Mouse (Mus musculus) right cerebral cortex, postnatal 10 days (tissue): ENCODE data around the gene Snrnp25.

Experiments used
- DNase-seq, 2 experiments: peaks; one replicate each; pipeline ENCODE4 v3.0.0; 2021; ENCODE audit warnings: low spot score in 2 of 2

The Snrnp25 gene

DNA sequence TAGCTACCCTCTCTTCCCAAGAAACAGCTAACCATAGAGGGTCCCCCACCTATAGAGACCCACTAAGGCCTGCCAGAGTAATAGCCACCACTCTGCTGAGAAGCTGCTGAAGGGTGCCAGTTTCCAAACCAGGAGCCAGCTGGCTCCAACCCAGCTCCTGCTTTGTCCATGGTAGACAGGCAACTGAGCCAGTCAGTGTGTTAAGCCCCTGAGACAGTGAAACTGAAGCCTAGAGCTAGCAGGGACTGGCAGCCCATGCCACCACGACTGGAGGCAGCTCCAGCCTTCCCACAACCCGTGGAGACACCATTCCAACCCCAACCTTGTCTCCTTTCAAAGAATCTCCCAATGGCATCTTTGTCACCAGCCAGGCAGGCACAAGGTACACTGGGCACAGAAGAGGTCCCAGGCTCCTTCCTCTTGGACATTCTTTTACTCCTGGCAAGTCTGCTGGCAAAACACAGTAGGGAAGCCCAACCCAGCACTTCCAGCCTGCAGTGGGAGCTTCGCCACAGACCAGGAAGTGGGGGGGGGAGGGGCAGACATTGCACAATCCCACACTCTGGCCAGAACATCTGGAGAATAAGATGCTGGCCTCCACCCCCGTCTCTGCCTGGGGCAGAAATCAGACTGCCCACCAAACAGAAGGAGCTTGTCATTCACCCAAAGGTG lies 19.4 kb downstream of the Snrnp25 start:
- DNase-seq = peak; percentile 79 to 81

DNA sequence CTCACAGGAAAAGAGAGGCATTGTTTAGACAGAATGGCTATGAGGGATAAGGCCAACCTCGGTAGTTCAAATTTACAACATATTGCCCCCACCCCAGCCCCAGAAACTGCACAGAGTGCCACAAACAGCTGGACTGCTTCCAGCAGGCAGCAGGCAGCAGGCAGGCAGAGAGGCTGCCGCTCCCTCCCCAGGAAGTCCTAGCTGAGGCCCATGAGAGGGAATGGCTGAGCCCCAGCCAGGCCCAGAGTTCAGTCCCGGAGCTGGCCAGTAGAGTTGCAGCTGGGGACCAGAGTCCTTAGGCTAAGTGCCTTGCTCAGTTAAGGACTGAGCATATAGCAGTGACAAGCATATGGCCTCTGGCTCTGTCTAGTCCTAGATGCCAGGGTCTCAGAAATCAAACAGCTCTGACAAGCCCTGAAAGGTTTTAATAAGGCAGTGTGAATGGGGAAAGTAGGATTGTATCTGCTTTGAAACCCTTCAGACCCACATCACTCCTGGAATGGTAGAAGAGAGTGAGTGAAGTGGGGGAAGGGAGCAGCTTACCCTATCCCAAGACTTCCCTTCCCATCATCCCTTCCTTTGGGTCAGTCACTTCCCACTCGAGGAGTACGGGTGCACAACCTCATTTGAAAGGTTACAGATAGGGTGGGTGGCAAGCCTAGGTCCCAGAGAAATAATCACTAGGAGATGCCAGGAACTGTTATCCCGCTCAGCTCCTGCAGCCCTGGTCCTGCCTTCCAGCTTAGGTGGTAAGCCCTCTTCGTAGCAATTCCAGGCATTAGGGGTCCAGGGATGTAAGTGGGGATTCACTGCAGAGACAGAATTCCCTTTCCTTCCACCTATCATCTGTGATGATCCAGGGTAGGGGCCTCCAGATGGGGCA lies 20.2 kb downstream of the Snrnp25 start:
- DNase-seq = peak in 1 of 2 experiments; percentile 51

DNA sequence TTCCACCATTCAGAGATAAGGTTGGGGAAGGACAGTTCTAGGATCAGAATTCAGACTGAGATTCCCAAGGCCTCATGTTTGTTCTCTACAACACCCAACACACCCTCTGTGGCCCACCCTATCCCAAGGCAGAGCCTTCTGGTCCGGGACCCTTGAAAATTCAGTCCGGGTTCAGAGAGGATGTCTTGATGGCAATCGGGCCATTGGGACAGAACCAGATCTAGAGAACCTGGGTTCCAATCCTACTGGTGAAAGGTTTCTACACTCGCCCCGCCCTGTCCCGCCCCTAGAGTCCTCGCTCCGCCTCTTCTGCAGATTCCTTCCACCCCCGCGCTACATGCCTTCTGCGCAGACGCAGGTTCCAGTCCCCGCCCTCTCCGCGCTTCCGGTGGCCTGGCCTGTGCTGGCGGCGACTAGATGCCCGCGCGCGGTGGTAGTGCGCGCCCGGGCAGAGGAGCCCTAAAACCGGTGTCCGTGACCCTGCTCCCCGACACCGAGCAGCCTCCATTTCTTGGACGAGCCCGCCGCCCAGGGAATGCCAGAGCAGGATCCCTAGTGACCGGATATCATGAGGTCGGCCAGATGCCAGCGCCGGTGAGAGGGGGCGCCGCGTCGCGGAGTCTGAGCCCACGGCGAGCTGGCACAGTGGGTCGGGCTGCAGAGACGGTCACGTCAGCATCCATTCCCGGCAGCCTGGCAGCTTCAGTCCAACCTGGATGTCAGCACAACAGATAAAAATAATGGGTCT lies 21.1 kb downstream of the Snrnp25 start, which contains the start of gene Mpg:
Mpg (plus strand) TSS at position 382 of the 748 bp plus-strand sequence.
- DNase-seq = peak; percentile 92 to 93

DNA sequence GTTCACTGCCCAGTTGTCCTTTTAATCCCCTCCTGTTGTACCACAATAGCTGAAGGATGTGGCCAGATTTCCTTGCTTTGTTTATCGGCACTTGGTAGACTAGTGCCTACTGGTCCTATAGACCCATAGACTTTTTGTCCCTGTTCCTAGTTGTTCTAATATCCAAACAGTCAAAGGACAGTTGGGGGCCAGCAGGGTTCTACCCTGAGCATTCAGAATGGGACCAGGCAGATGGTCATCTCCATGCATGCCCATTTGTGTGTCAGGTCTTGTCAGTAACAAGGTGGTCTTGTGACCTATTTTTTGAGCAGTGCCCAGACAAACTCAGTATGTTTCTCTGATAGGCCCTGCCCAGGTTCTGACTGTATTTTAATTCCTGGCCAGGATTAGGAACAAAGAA lies 21.8 kb downstream of the Snrnp25 start:
- no peak for DNase-seq

DNA sequence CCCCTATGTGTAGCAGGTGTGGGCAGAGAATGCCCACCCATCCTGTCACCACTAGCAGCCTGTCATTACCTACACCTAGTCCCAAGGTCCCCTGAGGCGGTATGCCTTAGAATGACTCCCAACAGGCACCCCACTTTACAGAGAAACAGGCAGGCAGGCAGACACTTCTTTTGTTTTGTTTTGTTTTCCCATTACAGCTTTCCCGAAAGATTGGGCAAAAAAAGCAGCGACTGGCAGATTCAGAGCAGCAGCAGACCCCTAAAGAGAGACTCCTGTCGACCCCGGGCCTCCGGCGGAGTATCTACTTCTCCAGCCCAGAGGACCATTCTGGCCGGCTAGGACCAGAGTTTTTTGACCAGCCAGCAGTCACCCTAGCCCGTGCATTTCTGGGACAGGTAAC lies 22.3 kb downstream of the Snrnp25 start:
- DNase-seq = peak in 1 of 2 experiments; percentile 28

DNA sequence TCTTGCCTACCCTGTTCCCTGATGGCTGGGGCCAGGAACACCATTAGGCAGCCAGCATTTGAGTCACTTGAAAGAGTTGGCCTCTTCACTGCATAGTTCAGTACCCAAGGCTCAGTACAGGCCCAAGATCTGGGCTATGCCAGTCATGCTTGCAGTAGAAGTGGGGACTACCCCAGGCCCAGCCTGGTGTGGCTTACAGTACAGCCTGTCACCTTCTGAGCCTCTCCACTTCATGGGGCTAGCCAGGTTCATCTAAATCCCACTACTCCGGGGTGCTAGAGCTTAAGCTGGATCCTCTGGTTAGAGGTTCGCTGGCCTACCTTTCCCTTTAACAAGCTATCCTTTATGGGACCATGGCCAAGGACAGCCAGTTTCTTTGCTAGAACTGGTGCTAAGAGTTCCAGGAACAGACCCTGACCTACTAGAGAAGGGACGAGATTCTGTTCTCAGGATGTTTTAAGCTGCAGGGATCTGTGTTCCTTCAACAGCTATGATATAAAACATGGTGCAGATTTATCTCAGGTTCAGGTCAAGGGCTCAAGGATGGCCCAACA lies 23.2 kb downstream of the Snrnp25 start:
- no peak for DNase-seq

DNA sequence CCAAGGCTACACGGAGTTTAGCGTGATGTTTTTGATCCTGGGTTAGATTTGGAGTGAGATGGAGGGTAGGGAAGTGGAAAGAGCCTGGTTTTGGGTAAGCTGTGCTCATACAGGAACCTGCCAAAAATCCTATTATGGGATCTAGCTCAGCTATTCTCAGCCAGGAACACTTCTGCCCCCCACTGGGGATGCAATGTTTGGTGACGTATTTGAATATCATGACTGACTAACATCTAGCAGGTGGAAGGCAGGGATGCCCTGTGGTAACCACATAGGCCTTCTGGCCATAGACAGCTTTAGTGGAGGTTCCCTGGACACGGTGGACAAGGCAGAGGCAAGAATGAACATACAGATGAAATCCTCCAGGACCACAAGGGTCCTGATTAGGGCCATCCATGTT lies 25.0 kb downstream of the Snrnp25 start:
- peak in 1 of 2 experiments; percentile 63 for DNase-seq

DNA sequence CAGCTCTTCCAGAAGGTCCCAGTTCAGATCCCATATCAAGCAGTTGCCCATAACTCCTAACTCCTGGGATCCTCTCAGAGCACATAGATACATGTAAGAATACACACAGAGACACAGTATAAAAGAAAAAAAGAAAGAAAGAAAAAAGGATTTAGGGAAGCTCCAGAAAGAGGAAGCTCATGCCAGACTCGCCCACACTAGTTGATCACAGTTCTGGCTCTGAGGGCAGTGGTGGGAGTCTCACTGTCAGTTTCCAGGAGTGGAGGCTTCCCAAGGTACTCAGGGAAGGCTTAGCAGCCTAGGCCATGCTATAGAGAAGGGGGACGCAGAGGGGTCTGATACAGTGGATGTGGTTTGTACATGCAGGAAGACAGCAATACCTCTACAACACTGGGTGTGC lies 25.9 kb downstream of the Snrnp25 start:
- DNase-seq = peak in 1 of 2 experiments; percentile 43

DNA sequence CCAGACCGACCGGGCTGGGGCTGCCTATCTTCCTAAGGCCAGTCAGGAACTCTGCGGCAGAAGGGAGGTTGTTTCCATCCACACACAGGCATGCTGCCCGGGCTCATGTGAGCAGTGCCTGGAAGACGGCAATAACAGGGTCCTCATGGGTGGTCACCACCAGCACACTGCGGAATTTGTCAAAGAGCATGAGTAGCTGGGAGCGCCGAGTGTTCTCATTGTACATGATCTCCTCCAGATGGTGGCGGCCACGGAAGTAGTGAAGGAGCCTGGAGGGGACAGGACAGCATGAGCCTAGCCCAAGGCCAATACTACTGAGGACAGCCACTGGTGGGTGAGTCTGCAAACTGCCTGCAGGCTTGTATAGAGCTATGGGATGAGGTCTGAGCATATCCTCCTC lies 27.6 kb downstream of the Snrnp25 start:
- DNase-seq = peak in 1 of 2 experiments; percentile 35

DNA sequence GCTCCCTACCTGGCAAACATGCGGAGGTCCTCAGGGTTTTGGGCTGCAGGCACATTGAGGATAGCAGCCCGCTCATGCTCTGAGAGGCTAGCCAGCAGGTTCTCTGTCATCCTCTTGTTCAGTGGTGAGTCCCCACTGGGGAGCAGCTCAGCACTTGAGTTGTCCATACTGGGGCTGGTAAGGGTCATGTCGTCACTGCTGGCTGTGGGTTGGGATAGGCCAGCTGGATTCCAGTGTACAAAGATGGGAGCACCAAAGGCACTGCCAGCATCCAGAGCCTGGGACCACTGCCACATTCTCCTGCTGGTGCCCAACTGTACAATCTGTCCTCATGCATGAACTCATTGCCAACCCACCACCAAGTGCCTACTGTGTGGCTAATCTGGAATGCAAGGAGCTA lies 28.7 kb downstream of the Snrnp25 start:
- DNase-seq = peak; percentile 75 to 78

DNA sequence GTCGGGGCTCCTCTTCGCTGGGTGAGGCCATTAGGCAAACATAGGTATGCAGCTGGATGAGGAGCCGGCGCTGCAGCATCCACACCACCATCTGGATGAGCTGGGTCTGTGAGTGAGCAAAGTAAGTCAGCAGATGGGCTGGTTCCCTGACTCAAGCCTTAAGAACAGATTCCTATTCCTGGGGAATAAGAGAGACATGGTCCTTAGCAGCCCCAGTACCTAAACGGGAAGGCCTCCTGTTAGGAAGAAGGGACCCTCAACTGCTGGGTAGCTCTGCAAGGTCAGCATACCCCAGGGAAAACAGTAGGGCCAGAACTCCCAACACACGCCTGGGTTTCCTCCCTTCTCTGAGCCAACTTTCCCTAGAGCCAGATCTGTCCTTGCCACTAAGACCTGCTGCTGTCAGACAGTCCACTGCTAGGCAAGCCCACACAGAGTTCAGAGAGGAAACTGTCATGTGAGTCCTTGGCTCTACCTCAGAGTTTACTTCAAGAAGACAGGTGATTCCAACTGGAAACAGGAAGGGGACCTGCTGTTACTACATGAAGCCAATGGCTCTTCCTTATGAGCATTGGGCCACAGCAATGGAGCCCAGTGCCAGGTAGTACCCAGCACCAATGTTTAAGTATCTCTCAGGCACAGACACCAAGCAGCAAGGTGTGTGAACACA lies 29.7 kb downstream of the Snrnp25 start:
- peak in 1 of 2 experiments; percentile 37 for DNase-seq

DNA sequence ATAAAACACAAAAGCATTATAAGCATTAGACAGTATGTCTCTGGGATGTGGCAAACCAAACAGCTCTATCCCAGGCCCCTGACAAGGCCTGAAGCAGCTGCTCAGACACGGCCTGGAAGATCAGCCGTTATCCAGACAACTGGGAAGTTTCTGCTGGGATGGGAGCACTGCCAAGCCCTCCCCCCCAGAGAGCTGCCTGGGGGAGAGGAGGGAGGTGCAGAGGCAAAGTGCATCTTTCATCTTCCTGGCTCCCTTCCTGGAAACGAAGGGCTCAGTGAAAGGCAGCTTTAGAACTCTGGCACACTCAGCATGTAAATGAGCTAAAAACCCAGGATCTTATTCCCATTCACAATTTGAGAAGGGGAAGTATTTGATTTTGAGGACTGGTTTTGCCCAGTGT lies 30.4 kb downstream of the Snrnp25 start:
- DNase-seq = peak; percentile 90 to 91

DNA sequence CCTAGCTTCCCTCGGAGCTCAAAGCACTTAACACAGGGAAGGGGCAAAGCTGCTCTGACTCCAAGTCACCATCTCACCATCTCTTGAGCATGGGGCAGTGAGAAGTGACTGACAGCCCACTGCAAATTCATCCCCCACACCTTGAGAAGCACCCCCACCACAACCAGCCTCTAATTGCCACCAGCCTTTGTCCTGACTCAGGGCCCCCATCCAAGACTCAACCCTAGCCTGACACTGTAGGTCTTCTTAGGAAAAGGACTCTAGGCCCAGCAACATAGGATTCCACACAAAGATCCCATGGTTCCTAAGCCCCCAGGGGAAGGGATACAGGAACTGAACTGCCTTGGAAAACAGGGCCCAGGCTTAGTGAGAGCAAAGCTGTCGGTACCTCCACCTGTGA lies 30.9 kb downstream of the Snrnp25 start:
- DNase-seq = peak in 1 of 2 experiments; percentile 45

DNA sequence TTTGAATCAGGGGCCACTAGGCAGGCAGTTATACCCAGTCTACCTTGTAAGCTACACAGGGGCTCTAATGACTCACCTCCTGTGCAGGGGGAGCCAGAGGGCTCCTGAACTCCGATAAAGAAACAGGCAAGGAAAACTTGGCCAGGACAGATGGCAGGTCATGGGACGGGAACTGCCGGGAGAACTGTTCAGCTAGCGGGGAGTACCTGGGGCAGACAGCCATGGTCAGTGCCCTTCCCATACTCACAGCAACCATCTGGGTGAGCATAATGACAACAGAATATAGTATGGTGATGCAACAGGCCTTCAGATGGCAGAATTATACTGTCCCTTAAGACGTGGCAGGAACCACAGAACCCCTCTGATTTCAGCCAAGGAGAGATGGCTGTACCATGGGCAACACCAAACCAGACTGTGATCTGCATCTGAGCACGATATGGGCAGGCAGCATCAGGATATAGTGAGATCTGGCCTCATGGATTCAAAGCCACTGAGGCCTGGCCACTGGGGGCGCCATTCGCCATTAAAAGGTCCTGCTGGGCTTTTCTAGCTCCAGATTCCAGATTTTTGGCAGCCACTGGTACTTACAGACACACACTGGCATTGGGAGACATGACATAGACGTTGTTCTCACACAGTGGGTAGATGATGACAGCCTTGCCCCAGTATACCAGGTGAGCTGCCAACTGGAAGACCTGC lies 31.6 kb downstream of the Snrnp25 start:
- peak in 1 of 2 experiments; percentile 75 for DNase-seq

DNA sequence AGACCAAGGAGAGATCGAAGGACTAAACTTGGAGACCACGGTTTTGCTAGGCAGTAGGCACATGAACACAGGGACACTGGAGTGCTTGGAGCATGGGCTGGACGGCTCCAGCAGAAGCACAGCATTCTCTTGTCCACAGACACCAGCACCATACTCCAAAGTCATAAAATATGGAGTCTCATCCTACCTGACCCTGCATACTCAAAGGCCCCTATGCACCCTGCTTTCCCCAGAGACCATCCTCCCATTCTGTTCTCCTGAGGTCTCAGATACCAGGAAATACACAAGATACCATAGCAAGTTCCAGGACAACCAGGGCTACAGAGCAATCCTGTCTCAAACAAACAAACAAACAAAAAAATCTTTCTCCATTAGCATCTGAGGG lies 32.2 kb downstream of the Snrnp25 start:
- peak in 1 of 2 experiments; percentile 29 for DNase-seq

DNA sequence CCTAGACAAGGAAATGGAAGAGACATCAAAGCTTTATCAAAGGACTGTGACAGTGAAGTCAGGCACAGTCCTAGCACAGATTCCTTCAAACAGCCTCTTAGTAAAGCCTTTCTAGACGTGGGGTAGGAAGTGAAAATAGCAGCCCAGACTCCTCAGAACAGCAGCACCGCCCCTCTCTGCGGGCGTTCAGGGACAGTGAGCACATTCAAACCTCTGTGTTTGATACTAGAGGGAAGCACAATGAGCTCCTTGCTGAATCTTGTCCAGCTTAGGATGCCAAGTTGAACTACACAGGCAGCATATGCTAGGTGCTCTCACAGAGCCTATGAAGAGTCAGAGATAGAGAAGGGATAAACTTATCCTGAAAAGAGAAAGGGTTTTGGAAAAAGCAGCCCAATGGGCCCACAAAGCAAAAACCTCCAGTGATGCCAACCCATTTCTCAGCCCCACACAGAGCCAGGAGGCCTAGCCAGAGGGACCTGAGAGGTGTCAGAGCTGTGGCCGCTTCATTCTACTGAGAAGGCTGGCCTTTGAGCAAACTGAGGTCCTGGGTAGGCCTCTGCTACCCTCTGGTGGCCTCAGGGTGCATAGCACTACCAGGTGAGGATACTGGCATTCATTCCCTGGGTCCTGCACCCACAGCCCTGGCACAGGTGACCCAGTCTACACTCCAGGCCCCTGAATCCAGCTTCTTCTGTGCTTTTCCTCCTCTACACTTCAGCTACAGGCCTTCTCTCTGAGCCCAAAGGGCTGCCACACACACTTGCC lies 33.1 kb downstream of the Snrnp25 start:
- peak in 1 of 2 experiments; percentile 74 for DNase-seq

DNA sequence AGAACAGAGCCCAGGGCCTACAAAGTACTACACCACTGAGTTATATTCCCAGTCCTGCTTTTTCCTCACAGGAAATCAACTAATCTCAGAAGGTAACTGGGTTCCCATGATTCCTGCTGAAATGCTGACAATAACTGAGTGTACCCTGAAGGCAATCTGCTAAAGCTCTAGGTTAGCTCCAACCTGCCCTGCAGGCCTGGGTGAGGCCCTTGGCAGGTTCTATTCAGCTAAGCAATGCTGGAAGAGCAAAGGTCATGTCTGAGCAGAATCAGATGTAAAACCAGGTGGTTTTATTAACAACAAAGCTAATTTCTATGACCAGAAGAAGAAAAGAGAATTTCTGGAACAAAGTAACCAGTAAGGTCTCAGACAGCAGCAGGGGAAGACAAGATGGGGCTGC lies 36.2 kb downstream of the Snrnp25 start:
- no peak for DNase-seq

DNA sequence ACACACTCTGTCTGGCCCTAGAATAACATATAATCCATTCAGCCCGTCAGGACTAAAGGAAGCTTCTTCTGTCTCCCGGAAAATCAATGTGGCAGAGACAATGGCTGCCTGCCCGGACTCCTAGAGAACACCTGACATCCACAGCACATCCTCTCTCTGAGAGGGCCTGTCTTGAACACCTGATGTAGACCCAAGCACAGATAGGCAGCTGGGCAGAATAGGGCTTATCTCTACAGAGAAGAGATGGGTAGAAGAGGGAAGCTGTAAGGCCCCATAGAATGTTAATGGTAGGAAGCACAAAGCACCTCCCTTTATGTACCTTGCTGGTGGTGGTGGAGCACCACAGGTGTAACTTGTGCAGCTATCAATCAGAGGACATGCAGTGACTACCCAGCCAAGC lies 37.0 kb downstream of the Snrnp25 start:
- DNase-seq = no peak

DNA sequence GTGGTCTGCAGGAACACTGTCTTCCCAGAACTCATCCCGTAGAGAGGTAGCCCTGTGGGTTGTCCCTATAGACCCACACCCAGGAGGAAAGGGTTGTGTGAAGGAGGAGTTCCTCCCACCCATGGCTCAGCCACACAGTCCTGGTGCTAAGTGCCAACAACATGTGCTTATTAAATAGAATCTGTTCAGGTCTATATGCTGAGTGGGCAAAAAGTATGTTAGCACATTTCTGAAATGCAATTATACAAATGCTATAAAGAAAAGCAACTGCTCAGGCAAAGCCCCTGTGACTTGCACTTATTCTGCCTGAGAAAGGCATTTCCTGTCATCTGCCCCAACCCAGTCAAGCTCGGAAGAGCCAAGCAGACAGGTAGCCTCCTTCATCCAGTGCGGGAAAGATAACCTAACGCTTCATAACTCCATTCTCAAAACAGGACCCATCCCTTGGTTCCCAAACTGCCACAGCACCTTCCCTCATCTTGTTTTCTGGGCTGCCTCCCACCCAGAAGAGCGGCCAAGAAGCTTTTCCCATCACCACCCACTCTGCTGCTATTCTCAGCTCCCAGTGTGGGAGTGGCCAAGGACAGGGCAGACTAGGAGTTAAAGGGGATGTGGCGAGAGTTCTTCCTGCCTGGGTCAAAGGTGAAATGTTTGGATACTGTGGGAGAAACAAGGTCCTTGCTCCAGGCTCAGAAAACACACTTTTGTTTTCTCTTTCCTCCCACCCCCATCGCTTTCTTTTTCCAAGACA lies 38.2 kb downstream of the Snrnp25 start:
- peak in 1 of 2 experiments; percentile 71 for DNase-seq
